Mouse (Mus musculus): ENCODE measurements around the gene Casq2.

DNA sequence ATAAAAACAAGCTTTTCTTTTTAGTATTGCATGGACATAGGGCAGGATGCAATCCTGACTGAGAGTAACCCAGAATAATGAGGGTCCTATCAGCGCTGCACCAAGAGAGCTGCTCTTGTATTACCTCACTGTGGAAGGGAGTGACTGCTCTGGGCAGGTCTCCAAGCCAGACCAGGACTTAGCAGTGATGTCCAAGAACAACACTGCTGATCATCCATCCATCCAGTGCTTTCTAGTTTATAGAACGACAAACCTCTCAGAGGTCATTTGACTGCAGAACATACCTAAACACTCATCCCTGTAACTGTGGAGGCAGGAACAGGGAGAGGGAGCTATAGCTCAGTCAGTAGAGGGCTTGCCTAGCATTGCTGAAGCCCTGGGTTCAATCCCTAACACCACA lies 106.4 kb downstream of the Casq2 start:
- TF ChIP-seq POLR2A (IDR thresholded peaks at IDR 0.05; ENCODE audit: borderline replicate concordance, low read depth, low read length) (no peak), CTCF (IDR thresholded peaks at IDR 0.05; ENCODE audit: low read depth, low read length) (no peak)

All from bone marrow macrophage, adult 2 months (primary cell).